ENCODE assay signal across 8 mouse cellular contexts in genomic region chr13:46096968-46097367, GRCm38 (mm10).
DNase-seq lines count a peak whose midpoint lies in the region; ATAC-seq and TF ChIP-seq lines count a peak whose summit lies in the region.

No protein-coding gene starts in this region.

- TF ChIP-seq RAD21 in MEL (IDR thresholded peaks at IDR 0.05; ENCODE audit: low read depth, low read length): no peak

- TF ChIP-seq CTCF in kidney, postnatal 0 days (IDR thresholded peaks at IDR 0.05; ENCODE audit: low read depth): no peak
- no peak for TF ChIP-seq CTCF in MEL (IDR thresholded peaks at IDR 0.05 in 2 of 3, conservative IDR thresholded peaks at IDR 0.05 in 1 of 3; ENCODE audit: control insufficient read depth in 1 of 3, insufficient read depth in 1 of 3, low read depth in 2 of 3, low read length in 3 of 3, poor library complexity in 1 of 3, severe bottlenecking in 1 of 3)
- TF ChIP-seq CTCF in liver, embryonic 14.5 days (IDR thresholded peaks at IDR 0.05; ENCODE audit: low read depth): no peak

- TF ChIP-seq POLR2A in MEL (IDR thresholded peaks at IDR 0.05; ENCODE audit: control insufficient read depth in 1 of 2, insufficient read depth in 1 of 2, low read depth in 1 of 2, low read length in 2 of 2, poor library complexity in 1 of 2): no peak

- H3K79me2 ChIP-seq in MEL (ENCODE audit: control insufficient read depth, insufficient read depth, low read length, poor library complexity): no peaks in the 10 kb centered on the region

- H3K27me3 ChIP-seq in kidney, postnatal 0 days (ENCODE audit: insufficient read depth, low read length): no peaks in the 10 kb centered on the region
- no peaks in the 10 kb centered on the region; a peak in 1 of 4 replicates for H3K27me3 ChIP-seq in MEL (ENCODE audit: control insufficient read depth in 1 of 2, insufficient read depth in 2 of 2, low read length in 2 of 2)
- H3K27me3 ChIP-seq in liver, embryonic 14.5 days (ENCODE audit: control insufficient read depth, insufficient read depth, low read length): no peaks in the 10 kb centered on the region

- 2% methylated on average over 5 of the region's 5 CpGs for WGBS in kidney, postnatal 0 days
- 5% methylated on average over 5 of the region's 5 CpGs for WGBS in liver, embryonic 14.5 days (ENCODE audit: insufficient replicate concordance)

- H3K9ac ChIP-seq in kidney, postnatal 0 days (ENCODE audit: low read depth, low read length): no peak overlapping the region
- no peak overlapping the region for H3K9ac ChIP-seq in MEL (ENCODE audit: control insufficient read depth, low read depth, low read length, poor library complexity, severe bottlenecking)
- no peak overlapping the region for H3K9ac ChIP-seq in liver, embryonic 14.5 days (replicated peaks)

- H3K4me2 ChIP-seq in kidney, postnatal 0 days (ENCODE audit: low read length): no peak overlapping the region
- no peak overlapping the region for H3K4me2 ChIP-seq in liver, embryonic 14.5 days (ENCODE audit: low read depth)

- peak; percentile 89 for DNase-seq in kidney, postnatal 0 days (ENCODE audit: low spot score)
- no peak for DNase-seq in kidney, adult 9 months
- DNase-seq in MEL (ENCODE audit: low read depth, low spot score): peak; percentile 67
- DNase-seq in liver, embryonic 14.5 days (ENCODE audit: low read depth in 3 of 3, low spot score in 3 of 3): peak; percentile 6 to 20 (median 7)
- DNase-seq in thymus, postnatal 4 days: peak; percentile 26

- H3K4me1 ChIP-seq in kidney, postnatal 0 days (replicated peaks; ENCODE audit: insufficient read depth, low read length): no peaks in the 10 kb centered on the region
- H3K4me1 ChIP-seq in MEL (ENCODE audit: control insufficient read depth in 1 of 2, insufficient read depth in 2 of 2, low read length in 2 of 2): no peaks in the 10 kb centered on the region
- H3K4me1 ChIP-seq in liver, embryonic 14.5 days (replicated peaks; ENCODE audit: control insufficient read depth in 2 of 2, insufficient read depth in 2 of 2, low read length in 1 of 2): no peaks in the 10 kb centered on the region

- H3K4me3 ChIP-seq in kidney, postnatal 0 days (replicated peaks; ENCODE audit: low read depth, low read length): no peak overlapping the region
- no peak overlapping the region for H3K4me3 ChIP-seq in MEL (ENCODE audit: control insufficient read depth in 1 of 2, insufficient read depth in 1 of 2, low read depth in 2 of 2, low read length in 2 of 2)
- H3K4me3 ChIP-seq in liver, embryonic 14.5 days (ENCODE audit: insufficient read depth in 1 of 2, low read depth in 2 of 2, low read length in 2 of 2): no peak overlapping the region

- peak in 1 of 2 experiments; percentile 25; a peak in 1 of 4 replicates for TF ChIP-seq EP300 in MEL (IDR thresholded peaks at IDR 0.05; ENCODE audit: low read depth in 1 of 2, low read length in 2 of 2)
- no peak for TF ChIP-seq EP300 in liver, embryonic 14.5 days (IDR thresholded peaks at IDR 0.05; ENCODE audit: low read depth)

- no peaks in the 10 kb centered on the region for H3K36me3 ChIP-seq in kidney, postnatal 0 days (ENCODE audit: insufficient read depth, low read length)
- H3K36me3 ChIP-seq in MEL (ENCODE audit: control insufficient read depth in 1 of 2, insufficient read depth in 2 of 2, low read length in 2 of 2): no peaks in the 10 kb centered on the region
- no peaks in the 10 kb centered on the region for H3K36me3 ChIP-seq in liver, embryonic 14.5 days (replicated peaks; ENCODE audit: control insufficient read depth, insufficient read depth, low read depth)

- ATAC-seq in kidney, postnatal 0 days (replicated peaks; ENCODE audit: low FRiP score, low read depth): no peak
- ATAC-seq in common myeloid progenitor, adult 5-6 weeks (replicated peaks; ENCODE audit: low read depth, poor library complexity, severe bottlenecking): peak; percentile 93
- no peak for ATAC-seq in liver, embryonic 14.5 days (ENCODE audit: insufficient read depth)
- ATAC-seq in erythroid progenitor cell, adult 5-6 weeks (replicated peaks; ENCODE audit: low FRiP score, poor library complexity, severe bottlenecking): no peak
- no peak for ATAC-seq in erythroblast, adult 5-6 weeks (replicated peaks; ENCODE audit: low FRiP score, poor library complexity, severe bottlenecking)

- no peaks in the 10 kb centered on the region for H3K9me3 ChIP-seq in kidney, postnatal 0 days (replicated peaks; ENCODE audit: low read length)
- no peaks in the 10 kb centered on the region for H3K9me3 ChIP-seq in MEL (replicated peaks; ENCODE audit: insufficient read depth, low read length)
- H3K9me3 ChIP-seq in liver, embryonic 14.5 days (ENCODE audit: control insufficient read depth, low read length): no peaks in the 10 kb centered on the region

- H3K27ac ChIP-seq in kidney, postnatal 0 days: no peak overlapping the region
- H3K27ac ChIP-seq in MEL (ENCODE audit: control insufficient read depth, low read depth, low read length): no peak overlapping the region
- no peak overlapping the region for H3K27ac ChIP-seq in liver, embryonic 14.5 days

TF ChIP-seq in MEL, 35 proteins besides CTCF, POLR2A, EP300 and RAD21:
- TF ChIP-seq MXI1 (IDR thresholded peaks at IDR 0.05; ENCODE audit: low read depth, low read length) (peak; percentile 39; the same call in 1 of the 2 replicates), MAX (IDR thresholded peaks at IDR 0.05; ENCODE audit: low read length) (0 out of 2 replicates have a peak, but pooled peaks have one; percentile 33), SIN3A (IDR thresholded peaks at IDR 0.05; ENCODE audit: low read length) (peak; percentile 41; the same call in 1 of the 2 replicates), TCF12 (IDR thresholded peaks at IDR 0.05; ENCODE audit: low read depth, low read length) (no peak), RCOR1 (IDR thresholded peaks at IDR 0.05; ENCODE audit: low read depth, low read length) (peak; percentile 80), ZKSCAN1 (IDR thresholded peaks at IDR 0.05; ENCODE audit: low read depth, low read length) (no peak), BHLHE40 (IDR thresholded peaks at IDR 0.05; ENCODE audit: borderline replicate concordance, low read depth, low read length) (no peak), GATA1 (IDR thresholded peaks at IDR 0.05; ENCODE audit: low read depth, low read length) (peak; percentile 28; the same call in 1 of the 2 replicates), ETS1 (IDR thresholded peaks at IDR 0.05; ENCODE audit: low read depth, low read length) (no peak), USF2 (IDR thresholded peaks at IDR 0.05; ENCODE audit: borderline replicate concordance in 1 of 2, insufficient read depth in 1 of 2, low read depth in 1 of 2, low read length in 2 of 2) (no peak)
